Mouse (Mus musculus) thymus, adult 18-20 months (tissue): ENCODE data around the gene Pip.

Experiments
- DNase-seq, 2 experiments: peaks; one replicate each; pipeline ENCODE4 v3.0.0; 2022; ENCODE audit warnings: mixed read lengths in 2 of 2

Gene Pip

DNA sequence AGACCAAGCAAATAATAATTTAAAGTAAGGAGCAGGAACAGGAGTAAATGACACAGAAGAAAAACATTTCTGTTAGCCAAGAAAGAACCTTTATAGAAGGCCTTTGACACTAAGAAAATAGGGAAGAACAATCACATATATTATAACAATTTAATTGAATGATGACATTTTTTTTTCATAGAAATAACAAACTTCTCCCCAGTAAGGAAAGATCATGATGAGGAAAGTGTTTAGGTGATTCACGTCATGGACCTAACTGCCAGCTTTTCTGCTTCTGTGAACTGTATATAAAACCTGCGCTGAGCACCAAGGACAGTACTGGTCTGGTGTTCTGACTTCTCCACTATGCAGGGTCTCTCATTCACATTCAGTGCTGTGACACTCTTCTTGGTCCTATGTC lies at the start of gene Pip:
Pip (plus strand) TSS at position 301 of the 400 bp plus-strand sequence.
- DNase-seq: no peak

GRCm38 (mm10) chr6:41824086-41824485 lies 23.2 kb upstream of the Pip start:
- no peak for DNase-seq

GRCm38 (mm10) chr6:41829516-41829915 lies 17.8 kb upstream of the Pip start:
- no peak for DNase-seq

DNA sequence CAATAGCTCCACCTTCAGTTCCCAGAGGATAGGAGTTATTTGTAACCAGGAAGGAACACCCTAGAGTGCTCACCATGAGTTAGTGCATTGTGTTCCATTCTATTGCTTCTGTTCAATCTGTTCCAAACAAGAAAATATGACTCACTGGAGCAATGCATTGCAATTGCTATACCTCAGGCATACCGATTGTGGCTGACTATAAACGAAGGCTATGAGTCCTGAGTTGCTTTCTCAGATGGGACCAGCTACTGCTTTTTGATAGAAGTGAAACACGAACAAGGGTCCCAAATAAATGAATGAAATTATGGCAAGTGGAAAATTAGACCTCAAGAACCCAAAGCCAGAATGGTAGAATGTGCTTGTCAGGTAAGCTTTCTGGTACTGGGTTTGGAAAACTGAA lies 5.4 kb downstream of the Pip start, which contains the start of gene Sval2:
Sval2 (plus strand) TSS at position 301 of the 400 bp plus-strand sequence.
- no peak for DNase-seq

- DNase-seq: no peak
These were observed 16.7 kb downstream of the Pip start for GRCm38 (mm10) chr6:41864038-41864437.
